Mouse (Mus musculus) B cell, adult 2 months (primary cell): ENCODE measurements around the gene Efna5.

Source experiments
- DNase-seq, 2 experiments: peaks; one replicate each; pipeline ENCODE4 v3.0.0; 2022

Efna5 gene

GRCm38 (mm10) chr17:62598716-62599490 lies 282.2 kb downstream of the Efna5 start:
- DNase-seq = no peak

GRCm38 (mm10) chr17:62592436-62593074 lies 288.6 kb downstream of the Efna5 start:
- DNase-seq = no peak

GRCm38 (mm10) chr17:62591581-62592435 lies 289.3 kb downstream of the Efna5 start:
- no peak for DNase-seq

- DNase-seq = no peak
These were observed 290.2 kb downstream of the Efna5 start for GRCm38 (mm10) chr17:62590685-62591460.

- DNase-seq = no peak
These were observed 301.0 kb downstream of the Efna5 start for GRCm38 (mm10) chr17:62580127-62580526.

GRCm38 (mm10) chr17:62579618-62580017 lies 301.5 kb downstream of the Efna5 start:
- no peak for DNase-seq

GRCm38 (mm10) chr17:62574499-62575265 lies 306.4 kb downstream of the Efna5 start:
- no peak for DNase-seq

GRCm38 (mm10) chr17:62570101-62570500 lies 311.0 kb downstream of the Efna5 start:
- DNase-seq = no peak

GRCm38 (mm10) chr17:62568019-62568418 lies 313.1 kb downstream of the Efna5 start:
- DNase-seq = no peak

- DNase-seq = no peak
These were observed 315.5 kb downstream of the Efna5 start for GRCm38 (mm10) chr17:62565632-62566031.

GRCm38 (mm10) chr17:62562439-62562838 lies 318.7 kb downstream of the Efna5 start:
- no peak for DNase-seq

- DNase-seq = no peak
These were observed 323.9 kb downstream of the Efna5 start for GRCm38 (mm10) chr17:62557215-62557614.
